Mouse (Mus musculus): ENCODE measurements at regions not wholly inside any gene's neighbourhood (a gene's known extent, or its start where the extent isn't known, plus 50 kb on each side); places are given as distances from the start of the nearest gene placed in this dataset. TPM values are rescaled to one million over a fixed set of nuclear protein-coding genes. Genes with fewer than 3 reads are reported as not detected.

DNA sequence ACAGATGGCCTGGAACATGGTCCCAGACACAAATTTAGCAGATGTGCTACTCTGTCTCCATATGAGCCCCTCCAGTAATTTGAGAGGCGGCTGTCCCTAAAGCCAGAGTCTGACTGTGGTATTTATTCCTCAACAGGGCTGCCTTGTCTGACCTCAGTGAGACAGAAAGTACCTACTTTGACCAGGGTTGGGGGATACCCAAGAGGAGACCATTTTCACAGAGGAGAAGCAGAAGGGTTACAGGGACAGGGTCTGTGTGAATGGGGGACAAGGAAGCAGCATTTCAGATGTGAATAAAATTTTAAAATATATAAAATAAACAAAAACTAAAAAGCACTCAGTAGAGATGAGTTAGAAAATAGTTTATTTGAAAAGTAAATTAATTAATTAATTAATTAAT, 339.8 kb upstream of the Cdh18 start:
- H3K4me2 ChIP-seq (replicated peaks): no peak overlapping the region
- WGBS: 88% methylated on average over 1 of the region's 1 CpGs
- H3K27me3 ChIP-seq: no peaks in the 10 kb centered on the region
- no peak for ATAC-seq (ENCODE audit: insufficient number of reproducible peaks, insufficient read depth, low FRiP score, low TSS enrichment)
- no peak overlapping the region for H3K27ac ChIP-seq
- H3K36me3 ChIP-seq: no peaks in the 10 kb centered on the region
- H3K4me1 ChIP-seq: no peaks in the 10 kb centered on the region
- H3K9ac ChIP-seq: no peak overlapping the region
- H3K4me3 ChIP-seq: no peak overlapping the region
- H3K9me3 ChIP-seq: no peaks in the 10 kb centered on the region

DNA sequence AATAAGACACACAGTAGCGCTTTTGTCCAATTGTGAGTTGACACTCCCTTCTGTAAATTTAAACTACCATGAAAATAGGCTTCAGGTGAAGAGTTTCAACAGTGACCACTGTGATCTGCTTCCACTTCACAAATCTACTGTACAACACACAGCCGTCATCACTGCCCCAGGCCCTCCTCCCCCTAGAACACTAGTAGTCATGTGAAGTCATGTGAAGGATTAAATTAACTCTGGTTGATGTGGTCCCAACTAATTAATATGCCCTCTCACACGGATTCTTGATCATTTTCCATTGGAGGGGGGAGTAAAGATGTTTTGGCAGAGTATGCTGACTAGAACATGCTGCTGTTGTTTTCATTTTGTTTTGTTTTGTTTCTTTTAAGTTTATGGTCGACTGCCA, 316.2 kb upstream of the Cdh18 start:
- 64% methylated on average over 4 of the region's 4 CpGs for WGBS
- H3K27ac ChIP-seq: no peak overlapping the region
- no peaks in the 10 kb centered on the region for H3K9me3 ChIP-seq
- no peaks in the 10 kb centered on the region for H3K4me1 ChIP-seq
- no peak for ATAC-seq (ENCODE audit: insufficient number of reproducible peaks, insufficient read depth, low FRiP score, low TSS enrichment)
- no peak overlapping the region for H3K4me2 ChIP-seq (replicated peaks)
- no peaks in the 10 kb centered on the region for H3K27me3 ChIP-seq
- no peak overlapping the region for H3K4me3 ChIP-seq
- H3K36me3 ChIP-seq: no peaks in the 10 kb centered on the region
- H3K9ac ChIP-seq: no peak overlapping the region

DNA sequence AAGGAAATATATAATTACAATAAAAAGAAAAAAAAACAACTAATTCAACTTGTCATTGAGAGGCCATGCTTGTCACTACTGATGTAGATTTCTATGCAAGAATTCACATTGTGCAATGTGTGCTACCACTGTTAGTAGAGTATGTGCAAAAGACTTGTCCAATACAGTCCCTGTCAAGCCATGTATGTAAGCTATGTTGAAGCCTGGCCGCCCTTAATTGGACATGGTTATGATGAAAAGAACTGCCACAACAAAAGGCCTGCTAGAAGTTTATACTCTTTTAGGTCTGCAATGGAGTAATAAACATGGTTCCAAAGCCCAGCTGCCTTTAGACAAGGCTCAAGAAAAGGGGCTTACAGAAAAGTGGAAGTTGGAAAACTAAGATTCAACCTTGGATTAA, 267.9 kb upstream of the Cdh18 start:
- H3K27ac ChIP-seq: no peak overlapping the region
- H3K4me1 ChIP-seq: no peaks in the 10 kb centered on the region
- ATAC-seq (ENCODE audit: insufficient number of reproducible peaks, insufficient read depth, low FRiP score, low TSS enrichment): no peak
- H3K4me2 ChIP-seq (replicated peaks): no peak overlapping the region
- H3K36me3 ChIP-seq: no peaks in the 10 kb centered on the region
- no peaks in the 10 kb centered on the region for H3K27me3 ChIP-seq
- 90% methylated on average over 1 of the region's 1 CpGs for whole genome bisulfite sequencing
- H3K9me3 ChIP-seq: no peaks in the 10 kb centered on the region
- no peak overlapping the region for H3K4me3 ChIP-seq
- H3K9ac ChIP-seq: no peak overlapping the region

DNA sequence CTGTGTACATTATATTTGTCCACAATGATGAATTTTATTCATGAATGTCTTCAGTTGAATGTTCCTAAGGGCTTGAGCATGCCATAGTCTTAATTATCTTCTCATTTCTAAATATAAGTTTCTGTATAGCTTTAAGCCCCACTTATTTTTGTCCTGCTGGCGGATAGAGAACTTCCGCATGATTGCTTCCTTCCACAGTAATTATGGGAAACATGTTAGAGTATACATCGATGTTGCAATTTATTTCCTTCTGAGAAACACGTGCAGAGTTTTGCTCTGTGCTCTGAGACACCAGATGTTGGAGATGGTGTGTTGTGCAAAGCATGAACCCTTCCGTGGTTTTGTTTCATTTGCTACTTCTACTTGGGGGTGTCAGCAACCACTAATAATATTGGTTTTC, 237.8 kb upstream of the Cdh18 start:
- Histone ChIP-seq H3K9ac (no peak overlapping the region), H3K9me3 (no peaks in the 10 kb centered on the region), H3K4me2 (replicated peaks) (no peak overlapping the region), H3K36me3 (no peaks in the 10 kb centered on the region), H3K27ac (no peak overlapping the region), H3K4me3 (no peak overlapping the region), H3K4me1 (no peaks in the 10 kb centered on the region), H3K27me3 (no peaks in the 10 kb centered on the region)
- ATAC-seq (ENCODE audit: insufficient number of reproducible peaks, insufficient read depth, low FRiP score, low TSS enrichment): no peak
- WGBS: 56% methylated on average over 5 of the region's 5 CpGs

DNA sequence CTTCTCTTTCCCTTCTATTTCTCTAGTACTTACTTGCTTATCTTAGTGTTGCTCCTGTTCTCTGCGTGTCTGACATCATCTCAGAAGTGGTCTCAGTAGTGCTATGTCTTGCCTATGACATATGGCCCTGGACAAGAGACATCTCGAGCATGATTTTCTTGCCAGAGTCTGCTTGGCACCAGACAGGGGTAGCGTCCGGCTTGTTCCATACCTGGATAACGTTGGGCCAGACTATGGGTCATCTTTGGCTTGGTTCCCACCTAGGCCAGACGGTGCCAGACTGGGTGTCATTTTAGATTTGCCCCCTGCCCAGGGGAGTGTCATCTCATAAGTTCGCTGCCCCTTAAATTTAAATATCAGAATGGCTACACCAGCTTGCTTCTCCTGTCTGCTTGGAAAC, 229.8 kb upstream of the Cdh18 start:
- Histone ChIP-seq H3K4me2 (replicated peaks) (no peak overlapping the region), H3K27me3 (no peaks in the 10 kb centered on the region), H3K9ac (no peak overlapping the region), H3K4me1 (no peaks in the 10 kb centered on the region), H3K4me3 (no peak overlapping the region), H3K27ac (no peak overlapping the region), H3K36me3 (no peaks in the 10 kb centered on the region), H3K9me3 (no peaks in the 10 kb centered on the region)
- no peak for ATAC-seq (ENCODE audit: insufficient number of reproducible peaks, insufficient read depth, low FRiP score, low TSS enrichment)
- WGBS: 89% methylated on average over 7 of the region's 7 CpGs

DNA sequence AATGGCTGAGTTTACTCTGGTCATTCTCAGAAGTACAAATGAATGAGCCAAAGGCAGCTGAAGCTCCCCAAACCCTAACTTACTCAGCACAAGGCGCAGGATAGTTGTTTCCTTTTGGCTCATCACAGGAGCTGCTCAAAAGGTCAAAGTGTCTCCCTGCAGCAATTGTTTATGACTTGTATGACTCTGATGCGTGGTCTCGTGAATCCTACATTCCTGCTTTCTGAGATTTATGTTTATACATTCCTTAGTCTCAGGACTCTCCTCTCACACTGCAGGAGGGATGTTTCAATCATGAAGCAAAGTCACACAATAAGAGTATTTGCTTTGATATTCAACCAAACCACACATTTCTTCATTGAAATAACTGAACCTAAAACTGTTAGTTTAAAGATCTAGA, 209.9 kb upstream of the Cdh18 start:
- no peak overlapping the region for H3K9ac ChIP-seq
- H3K36me3 ChIP-seq: no peaks in the 10 kb centered on the region
- H3K4me2 ChIP-seq (replicated peaks): no peak overlapping the region
- H3K4me3 ChIP-seq: no peak overlapping the region
- H3K27me3 ChIP-seq: no peaks in the 10 kb centered on the region
- no peak overlapping the region for H3K27ac ChIP-seq
- no peaks in the 10 kb centered on the region for H3K9me3 ChIP-seq
- H3K4me1 ChIP-seq: no peaks in the 10 kb centered on the region
- ATAC-seq (ENCODE audit: insufficient number of reproducible peaks, insufficient read depth, low FRiP score, low TSS enrichment): no peak
- 58% methylated on average over 3 of the region's 3 CpGs for WGBS

DNA sequence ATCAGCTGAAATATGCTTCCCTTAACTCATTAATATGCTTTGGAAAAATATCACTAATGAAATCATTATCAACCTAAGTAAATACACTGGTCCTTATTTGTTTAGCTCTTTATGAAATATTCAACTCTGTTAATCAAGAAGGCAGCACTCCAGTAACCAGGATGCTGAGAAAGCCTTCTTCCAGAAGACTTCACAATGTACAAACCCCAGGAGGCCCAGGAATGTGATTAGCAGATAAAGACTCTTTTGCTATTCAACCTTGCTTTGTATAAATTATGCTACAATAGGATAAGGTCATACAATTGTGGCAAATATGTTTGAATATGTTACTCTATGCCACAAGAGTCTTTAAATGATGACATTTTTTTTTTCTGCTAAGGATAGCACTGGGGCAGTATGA, 204.5 kb upstream of the Cdh18 start:
- no peaks in the 10 kb centered on the region for H3K36me3 ChIP-seq
- H3K27me3 ChIP-seq: no peaks in the 10 kb centered on the region
- ATAC-seq (ENCODE audit: insufficient number of reproducible peaks, insufficient read depth, low FRiP score, low TSS enrichment): no peak
- no peak overlapping the region for H3K9ac ChIP-seq
- no peaks in the 10 kb centered on the region for H3K4me1 ChIP-seq
- H3K4me3 ChIP-seq: no peak overlapping the region
- H3K9me3 ChIP-seq: no peaks in the 10 kb centered on the region
- H3K27ac ChIP-seq: no peak overlapping the region
- no peak overlapping the region for H3K4me2 ChIP-seq (replicated peaks)

DNA sequence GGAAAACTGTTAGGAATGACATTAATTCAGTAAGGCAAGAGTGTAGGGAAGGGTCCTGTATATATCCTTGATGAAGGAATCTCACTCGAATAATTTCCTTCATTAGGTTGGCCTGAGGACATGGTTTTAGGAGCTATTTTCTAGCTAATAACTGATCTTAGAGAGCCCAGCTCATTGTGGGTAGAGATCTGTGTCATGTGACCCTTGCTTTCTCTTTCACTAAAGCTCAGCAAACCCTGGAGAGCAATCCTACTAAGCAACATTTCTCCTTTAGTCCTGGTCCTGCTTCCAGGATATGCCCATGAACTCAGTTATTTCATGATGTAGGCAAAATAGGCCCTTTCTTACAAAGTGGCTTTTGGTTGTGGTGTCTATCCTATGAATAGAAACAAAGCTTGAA, 197.3 kb upstream of the Cdh18 start:
- H3K27me3 ChIP-seq: no peaks in the 10 kb centered on the region
- no peaks in the 10 kb centered on the region for H3K4me1 ChIP-seq
- H3K9ac ChIP-seq: no peak overlapping the region
- no peak overlapping the region for H3K27ac ChIP-seq
- H3K4me3 ChIP-seq: no peak overlapping the region
- H3K9me3 ChIP-seq: no peaks in the 10 kb centered on the region
- no peaks in the 10 kb centered on the region for H3K36me3 ChIP-seq
- ATAC-seq (ENCODE audit: insufficient number of reproducible peaks, insufficient read depth, low FRiP score, low TSS enrichment): no peak
- WGBS: 89% methylated on average over 1 of the region's 1 CpGs
- no peak overlapping the region for H3K4me2 ChIP-seq (replicated peaks)

Small RNA genes lying in the stretch of these regions (microRNA-seq; reads per million reads assigned to microRNA genes)
- not detected for gene Gm27525

All from embryonic facial prominence, embryonic 12.5 days (tissue).